Mouse (Mus musculus): ENCODE measurements at regions not wholly inside any gene's neighbourhood (a gene's known extent, or its start where the extent isn't known, plus 50 kb on each side); places are given as distances from the start of the nearest gene placed in this dataset.

GRCm38 (mm10) chr6:95997741-95998140 lies 115.2 kb upstream of the Fam19a1 start:
- Histone ChIP-seq H3K4me3 (ENCODE audit: insufficient read depth, low read depth, low read length) (no peak overlapping the region), H3K36me3 (ENCODE audit: control insufficient read depth, insufficient read depth, low read length) (no peaks in the 10 kb centered on the region), H3K27me3 (ENCODE audit: control insufficient read depth, insufficient read depth, low read length) (no peaks in the 10 kb centered on the region), H3K27ac (replicated peaks; ENCODE audit: insufficient read depth, low read depth, low read length) (no peak overlapping the region), H3K79me2 (ENCODE audit: control insufficient read depth, insufficient read depth, low read length) (no peaks in the 10 kb centered on the region), H3K4me1 (ENCODE audit: control insufficient read depth, insufficient read depth, low read length) (peaks cover 2% of the 10 kb centered on the region; the same call in 1 of the 2 replicates), H3K9ac (ENCODE audit: low read depth, low read length) (no peak overlapping the region)
- no peak for TF ChIP-seq CTCF (IDR thresholded peaks at IDR 0.05; ENCODE audit: low read depth, low read length)
- WGBS: 11% methylated on average over 3 of the region's 3 CpGs
- peak; percentile 88 for DNase-seq (ENCODE audit: extremely low read depth, low read depth, low spot score)

- TF ChIP-seq POLR2A (IDR thresholded peaks at IDR 0.05; ENCODE audit: extremely low read depth, insufficient read depth, low read length) (no peak), CTCF (IDR thresholded peaks at IDR 0.05; ENCODE audit: low read depth, low read length) (no peak)
- 94% methylated on average over 5 of the region's 5 CpGs for WGBS
- H3K27me3 ChIP-seq (ENCODE audit: control insufficient read depth, insufficient read depth, low read length): no peaks in the 10 kb centered on the region
- H3K4me1 ChIP-seq (ENCODE audit: control insufficient read depth, insufficient read depth, low read length): peaks cover 2% of the 10 kb centered on the region; the same call in 1 of the 2 replicates
- no peak overlapping the region for H3K27ac ChIP-seq (replicated peaks; ENCODE audit: insufficient read depth, low read depth, low read length)
- H3K9ac ChIP-seq (ENCODE audit: low read depth, low read length): no peak overlapping the region
- H3K4me3 ChIP-seq (ENCODE audit: insufficient read depth, low read depth, low read length): no peak overlapping the region
- no peaks in the 10 kb centered on the region for H3K79me2 ChIP-seq (ENCODE audit: control insufficient read depth, insufficient read depth, low read length)
- DNase-seq (ENCODE audit: extremely low read depth, low read depth, low spot score): no peak
- H3K36me3 ChIP-seq (ENCODE audit: control insufficient read depth, insufficient read depth, low read length): no peaks in the 10 kb centered on the region
Measured at GRCm38 (mm10) chr6:95999441-95999840, 113.5 kb upstream of the Fam19a1 start.

- 95% methylated on average over 10 of the region's 10 CpGs for WGBS
Measured at GRCm38 (mm10) chr6:96000011-96000476, 112.9 kb upstream of the Fam19a1 start.

GRCm38 (mm10) chr6:96011299-96011698 lies 101.7 kb upstream of the Fam19a1 start:
- DNase-seq (ENCODE audit: extremely low read depth, low read depth, low spot score): no peak
- Histone ChIP-seq H3K36me3 (ENCODE audit: control insufficient read depth, insufficient read depth, low read length) (no peaks in the 10 kb centered on the region), H3K79me2 (ENCODE audit: control insufficient read depth, insufficient read depth, low read length) (no peaks in the 10 kb centered on the region), H3K4me1 (ENCODE audit: control insufficient read depth, insufficient read depth, low read length) (no peaks in the 10 kb centered on the region), H3K27ac (replicated peaks; ENCODE audit: insufficient read depth, low read depth, low read length) (no peak overlapping the region), H3K27me3 (ENCODE audit: control insufficient read depth, insufficient read depth, low read length) (no peaks in the 10 kb centered on the region), H3K4me3 (ENCODE audit: insufficient read depth, low read depth, low read length) (no peak overlapping the region), H3K9ac (ENCODE audit: low read depth, low read length) (no peak overlapping the region)
- TF ChIP-seq POLR2A (IDR thresholded peaks at IDR 0.05; ENCODE audit: extremely low read depth, insufficient read depth, low read length) (no peak), CTCF (IDR thresholded peaks at IDR 0.05; ENCODE audit: low read depth, low read length) (no peak)
- 79% methylated on average over 5 of the region's 5 CpGs for WGBS

More at GRCm38 (mm10) chr6:96000011-96000476, 112.9 kb upstream of the Fam19a1 start:
- Histone ChIP-seq H3K36me3 (ENCODE audit: control insufficient read depth, insufficient read depth, low read length) (no peaks in the 10 kb centered on the region), H3K79me2 (ENCODE audit: control insufficient read depth, insufficient read depth, low read length) (no peaks in the 10 kb centered on the region), H3K27ac (replicated peaks; ENCODE audit: insufficient read depth, low read depth, low read length) (no peak overlapping the region), H3K9ac (ENCODE audit: low read depth, low read length) (no peak overlapping the region), H3K4me3 (ENCODE audit: insufficient read depth, low read depth, low read length) (no peak overlapping the region), H3K27me3 (ENCODE audit: control insufficient read depth, insufficient read depth, low read length) (no peaks in the 10 kb centered on the region), H3K4me1 (ENCODE audit: control insufficient read depth, insufficient read depth, low read length) (peaks cover 2% of the 10 kb centered on the region; the same call in 1 of the 2 replicates)
- TF ChIP-seq CTCF (IDR thresholded peaks at IDR 0.05; ENCODE audit: low read depth, low read length) (no peak), POLR2A (IDR thresholded peaks at IDR 0.05; ENCODE audit: extremely low read depth, insufficient read depth, low read length) (no peak)
- no peak for DNase-seq (ENCODE audit: extremely low read depth, low read depth, low spot score)

- peak; percentile 8 for DNase-seq (ENCODE audit: extremely low read depth, low read depth, low spot score)
- H3K27me3 ChIP-seq (ENCODE audit: control insufficient read depth, insufficient read depth, low read length): no peaks in the 10 kb centered on the region
- TF ChIP-seq POLR2A (IDR thresholded peaks at IDR 0.05; ENCODE audit: extremely low read depth, insufficient read depth, low read length) (no peak), CTCF (IDR thresholded peaks at IDR 0.05; ENCODE audit: low read depth, low read length) (no peak)
- no peak overlapping the region for H3K27ac ChIP-seq (replicated peaks; ENCODE audit: insufficient read depth, low read depth, low read length)
- H3K4me3 ChIP-seq (ENCODE audit: insufficient read depth, low read depth, low read length): no peak overlapping the region
- H3K36me3 ChIP-seq (ENCODE audit: control insufficient read depth, insufficient read depth, low read length): no peaks in the 10 kb centered on the region
- H3K79me2 ChIP-seq (ENCODE audit: control insufficient read depth, insufficient read depth, low read length): no peaks in the 10 kb centered on the region
- H3K4me1 ChIP-seq (ENCODE audit: control insufficient read depth, insufficient read depth, low read length): no peaks in the 10 kb centered on the region
- WGBS: 80% methylated on average over 7 of the region's 7 CpGs
- no peak overlapping the region for H3K9ac ChIP-seq (ENCODE audit: low read depth, low read length)
Measured at GRCm38 (mm10) chr6:96028022-96028704, 84.8 kb upstream of the Fam19a1 start.

GRCm38 (mm10) chr6:96043711-96044110 lies 69.2 kb upstream of the Fam19a1 start:
- WGBS: 70% methylated on average over 4 of the region's 4 CpGs

More at GRCm38 (mm10) chr6:96043711-96044110, 69.2 kb upstream of the Fam19a1 start:
- H3K4me3 ChIP-seq (ENCODE audit: insufficient read depth, low read depth, low read length): no peak overlapping the region
- no peak overlapping the region for H3K27ac ChIP-seq (replicated peaks; ENCODE audit: insufficient read depth, low read depth, low read length)
- no peaks in the 10 kb centered on the region for H3K27me3 ChIP-seq (ENCODE audit: control insufficient read depth, insufficient read depth, low read length)
- H3K9ac ChIP-seq (ENCODE audit: low read depth, low read length): no peak overlapping the region
- TF ChIP-seq POLR2A (IDR thresholded peaks at IDR 0.05; ENCODE audit: extremely low read depth, insufficient read depth, low read length) (no peak), CTCF (IDR thresholded peaks at IDR 0.05; ENCODE audit: low read depth, low read length) (no peak)
- no peaks in the 10 kb centered on the region for H3K36me3 ChIP-seq (ENCODE audit: control insufficient read depth, insufficient read depth, low read length)
- no peak for DNase-seq (ENCODE audit: extremely low read depth, low read depth, low spot score)
- H3K79me2 ChIP-seq (ENCODE audit: control insufficient read depth, insufficient read depth, low read length): no peaks in the 10 kb centered on the region
- H3K4me1 ChIP-seq (ENCODE audit: control insufficient read depth, insufficient read depth, low read length): no peaks in the 10 kb centered on the region

Data from liver, adult 2 months (tissue).